In the genomic region with DNA sequence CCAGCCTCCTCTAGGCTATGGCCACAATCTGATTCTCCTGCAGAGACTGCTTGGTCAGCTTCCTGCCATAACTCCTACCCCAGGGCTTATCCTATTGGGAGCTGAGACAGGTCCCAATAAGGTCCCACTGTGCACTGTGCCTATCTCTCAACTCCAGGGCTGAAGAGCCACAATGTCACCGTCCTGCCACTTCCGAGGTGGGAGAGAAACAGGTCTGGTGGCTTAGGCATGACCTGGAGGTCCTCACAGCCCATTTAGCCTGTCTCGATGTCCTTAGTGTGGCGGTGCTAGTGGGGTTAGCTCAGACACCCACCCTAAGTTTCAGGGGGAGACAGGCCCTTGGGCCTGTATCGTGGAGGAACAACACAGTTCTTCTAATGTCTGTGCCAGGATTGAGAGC, we compare ENCODE assay signal across 22 mouse cellular contexts. TPM values are rescaled to one million over a fixed set of nuclear protein-coding genes. Genes with fewer than 3 reads are reported as not detected.
DNase-seq lines count a peak whose midpoint lies in the region; ATAC-seq lines count a peak whose summit lies in the region.
"Had no signal": no experiment of that assay in that cellular context is flagged by ENCODE, and none has a peak within 500 bp of the region (broad histone marks: within the 10 kb centered on the region; RNA-seq: fewer than 3 reads in every experiment).

No protein-coding gene starts in this region.

- peak overlapping the region; percentile 19 for H3K4me3 ChIP-seq in megakaryocyte, embryonic 14.5 days (replicated peaks)

- ATAC-seq in megakaryocyte, adult 5-6 weeks (ENCODE audit: poor library complexity, severe bottlenecking) = no peak
- ATAC-seq: activated CD4-positive, CD25-positive, alpha-beta regulatory T cell, adult 4 months; CD4-positive, CD25-positive, alpha-beta regulatory T cell, adult 4 months; Patski had no signal

- H3K4me1 ChIP-seq in megakaryocyte, embryonic 14.5 days = peaks cover 51% of the 10 kb centered on the region

- DNase-seq in heart, adult 11 months = peak; percentile 86
- DNase-seq in heart, postnatal 10 days = no peak
- peak; percentile 12 for DNase-seq in urinary bladder, adult 2 months (ENCODE audit: low spot score)
- no peak for DNase-seq in urinary bladder, postnatal 10 days (ENCODE audit: low spot score)
- DNase-seq: adrenal gland, adult 2 months; adrenal gland, adult 8-10 months; adrenal gland, postnatal 10 days; adrenal gland, postnatal 14 days; adrenal gland, postnatal 25 days; adrenal gland, postnatal 36 days; B cell, adult 2 months; cerebellum, adult 11 months; cerebellum, adult 11-12 months; cerebellum, adult 18-20 months had no signal

- H3K27me3 ChIP-seq in megakaryocyte, embryonic 14.5 days (replicated peaks) = peaks cover 28% of the 10 kb centered on the region

- intact Hi-C loops in heart, postnatal 10 days (cut with DNase I) = no loop called here

- no peaks in the 10 kb centered on the region for H3K36me3 ChIP-seq in megakaryocyte, embryonic 14.5 days (replicated peaks; ENCODE audit: low read length)
- H3K36me3 ChIP-seq: G1E had no signal

- no peaks in the 10 kb centered on the region for H3K9me3 ChIP-seq in megakaryocyte, embryonic 14.5 days
- H3K9me3 ChIP-seq: G1E had no signal

RNA-seq across cellular contexts. Expression of a gene that starts 30.8 kb away (rescaled TPM):
- total RNA-seq in heart, postnatal 10 days (2021) = 10 to 100 TPM in 1 of 2 experiments, 1 to 10 TPM in 1; 9.0 to 10.1 TPM
- polyA plus RNA-seq in megakaryocyte, embryonic 14.5 days (2012; ENCODE audit: insufficient read depth, low replicate concordance) = 3.2 and 15.8 TPM in 2 replicates
- total RNA-seq in megakaryocyte, adult 5-6 weeks (2015) = 27.6 and 30.0 TPM in 2 replicates
- 17.4 and 28.5 TPM in 2 replicates for total RNA-seq in megakaryocyte, adult 5-6 weeks (2017)
- polyA plus RNA-seq in urinary bladder, adult 2 months (2012; rRNA removed) = 37.8 and 41.4 TPM in 2 replicates

RNA-seq across cellular contexts. Expression of a gene that starts 33.1 kb away (rescaled TPM):
- total RNA-seq in heart, postnatal 10 days (2021) = 10 to 100 TPM; 10.1 to 10.6 TPM
- polyA plus RNA-seq in megakaryocyte, embryonic 14.5 days (2012; ENCODE audit: insufficient read depth, low replicate concordance) = 5.9 TPM in 1 of 2 replicates, not detected in the other
- total RNA-seq in megakaryocyte, adult 5-6 weeks (2015) = 120 and 138 TPM in 2 replicates
- 35.9 and 46.7 TPM in 2 replicates for total RNA-seq in megakaryocyte, adult 5-6 weeks (2017)
- 19.0 and 27.8 TPM in 2 replicates for polyA plus RNA-seq in urinary bladder, adult 2 months (2012; rRNA removed)

RNA-seq across cellular contexts. Expression of a gene that starts 47.4 kb away (rescaled TPM):
- 1 to 10 TPM; 2.9 to 4.3 TPM for total RNA-seq in heart, postnatal 10 days (2021)
- polyA plus RNA-seq in megakaryocyte, embryonic 14.5 days (2012; ENCODE audit: insufficient read depth, low replicate concordance) = 1.5 TPM in 1 of 2 replicates, not detected in the other
- 0.16 TPM in 1 of 2 replicates, not detected in the other for total RNA-seq in megakaryocyte, adult 5-6 weeks (2015)
- 0.11 TPM in 1 of 2 replicates, not detected in the other for total RNA-seq in megakaryocyte, adult 5-6 weeks (2017)
- 10.9 and 12.0 TPM in 2 replicates for polyA plus RNA-seq in urinary bladder, adult 2 months (2012; rRNA removed)
- total RNA-seq: CH12.LX, G1E, MEL had no signal
- polyA plus RNA-seq: activated CD4-positive, CD25-positive, alpha-beta regulatory T cell, adult 4 months; CD4-positive, CD25-positive, alpha-beta regulatory T cell, adult 4 months; G1E; Patski had no signal

Comparison
In these comparisons a context has a peak if more than half of its experiments do, and no peak if none do; other contexts are left out.
1. DNase-seq: peak in heart, adult 11 months (single experiment) and urinary bladder, adult 2 months (single experiment); none in heart, postnatal 10 days (0 of 2) and urinary bladder, postnatal 10 days (single experiment).